Mouse (Mus musculus): Measurements from ENCODE around the gene Prdm2. TPM values are rescaled to one million over a fixed set of nuclear protein-coding genes. Genes with fewer than 3 reads are reported as not detected.
A peak's percentile ranks its signal among the peaks of the same experiment; 100 is the strongest.

Prdm2 gene
- total RNA-seq, 2 experiments from 2014 or later = 30.1 to 30.5 TPM

DNA sequence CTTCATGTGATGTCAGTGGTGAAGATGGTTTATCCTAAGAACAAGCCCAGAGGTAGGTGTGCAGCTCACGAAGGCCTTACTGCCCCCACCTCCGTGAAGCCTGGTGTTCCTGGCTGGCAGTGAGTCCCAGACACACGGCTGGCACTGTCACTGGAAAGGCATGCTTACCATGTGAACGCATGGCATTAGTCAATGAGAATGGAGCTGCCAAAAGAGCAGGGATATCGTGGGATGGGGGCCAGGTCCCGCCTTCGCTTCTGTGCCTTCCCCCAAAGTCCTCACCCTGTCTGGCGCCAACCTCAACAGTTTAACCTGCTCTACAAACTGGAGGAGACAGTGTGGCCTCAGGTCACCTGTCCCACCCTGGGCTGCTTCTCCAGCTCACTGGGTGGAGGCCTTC is 92.8 kb downstream of the Prdm2 start:
- intact Hi-C loops (cut with DNase I) = no loop called here
- DNase-seq (ENCODE audit: extremely low spot score in 1 of 2, low spot score in 2 of 2) = peak in 1 of 2 experiments; percentile 33

DNA sequence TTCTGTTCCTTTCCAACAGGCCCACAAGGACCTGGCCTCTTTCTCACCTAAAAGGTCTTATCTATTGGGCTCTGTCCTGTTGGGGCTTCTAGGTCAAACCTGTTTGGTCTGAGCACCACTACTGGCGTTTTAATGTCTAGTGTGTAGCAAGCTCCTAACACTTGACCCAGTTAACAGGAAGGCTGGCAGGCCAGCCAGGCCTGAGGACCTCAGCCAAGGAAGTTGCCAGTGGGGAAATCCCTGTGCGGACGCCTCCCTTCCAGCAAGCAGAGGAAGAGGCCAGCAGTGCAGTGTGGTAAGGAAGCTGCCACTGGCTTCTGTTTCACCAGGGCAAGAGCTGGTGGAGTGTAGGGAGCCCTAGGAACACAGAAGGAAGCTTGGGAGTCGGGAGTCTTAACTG is 94.0 kb downstream of the Prdm2 start:
- intact Hi-C loops (cut with DNase I) = no loop called here
- peak; percentile 46 to 54 for DNase-seq (ENCODE audit: extremely low spot score in 1 of 2, low spot score in 2 of 2)

DNA sequence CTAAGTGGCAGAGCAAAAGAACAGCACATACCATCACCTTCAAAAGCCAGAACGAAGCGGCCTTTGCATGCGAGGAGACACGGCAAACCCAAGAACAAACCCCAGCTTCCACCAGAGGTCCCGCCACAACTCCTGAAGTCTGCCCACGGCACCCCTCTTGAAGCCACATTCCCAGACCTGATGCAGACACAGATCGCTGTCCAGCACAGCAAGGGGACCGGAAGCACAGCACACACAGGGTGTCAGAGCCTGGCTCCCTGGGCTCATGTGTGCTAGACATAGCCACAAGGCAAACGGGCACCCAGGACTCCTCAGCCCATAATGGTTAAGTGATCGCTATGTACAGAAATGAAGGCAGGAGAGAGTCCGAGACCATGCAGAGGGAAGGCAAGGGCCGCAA is 96.9 kb downstream of the Prdm2 start:
- DNase-seq (ENCODE audit: extremely low spot score in 1 of 2, low spot score in 2 of 2) = no peak
- intact Hi-C loops (cut with DNase I) = no loop called here

DNA sequence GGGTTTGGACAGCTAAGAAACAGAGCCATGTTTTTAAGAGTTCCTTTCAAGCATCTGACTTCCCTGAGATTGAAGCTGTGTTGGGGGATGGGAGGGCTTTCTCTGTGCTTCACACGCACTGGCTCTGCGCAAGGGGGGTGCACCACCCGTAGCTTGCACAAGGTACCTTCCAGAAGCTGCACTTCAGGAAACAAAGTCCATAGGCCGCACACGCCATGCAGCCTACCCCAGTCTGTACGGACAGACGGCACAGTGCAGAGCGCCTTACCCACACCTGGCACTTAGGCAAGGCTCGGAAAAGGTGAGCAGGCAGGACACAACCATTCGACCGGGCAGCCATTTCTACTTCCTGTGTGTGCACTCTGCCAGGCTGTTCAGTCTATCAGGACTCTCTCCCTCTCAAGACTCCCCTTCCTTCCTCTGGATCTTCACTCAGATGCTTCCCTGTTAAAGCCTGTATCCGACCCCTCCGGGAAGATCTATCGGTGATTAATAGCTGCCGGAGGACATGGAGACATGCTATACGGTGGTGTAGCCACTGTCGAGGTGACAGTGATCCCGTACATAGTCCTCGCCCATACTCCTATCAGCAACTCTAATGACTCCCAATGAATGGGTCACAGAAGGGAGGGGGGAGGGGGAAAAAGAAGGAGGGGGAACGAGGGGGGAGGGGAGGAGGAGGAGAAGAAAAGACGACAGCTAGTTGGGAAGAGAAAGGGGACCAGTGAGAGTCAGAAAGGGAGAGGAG is 98.4 kb downstream of the Prdm2 start:
- no peak for DNase-seq (ENCODE audit: extremely low spot score in 1 of 2, low spot score in 2 of 2)
- intact Hi-C loops (cut with DNase I) = loop anchor here (5.0 kb wide), 1 partner anchor 123 kb away; no protein-coding TSS in a partner anchor

DNA sequence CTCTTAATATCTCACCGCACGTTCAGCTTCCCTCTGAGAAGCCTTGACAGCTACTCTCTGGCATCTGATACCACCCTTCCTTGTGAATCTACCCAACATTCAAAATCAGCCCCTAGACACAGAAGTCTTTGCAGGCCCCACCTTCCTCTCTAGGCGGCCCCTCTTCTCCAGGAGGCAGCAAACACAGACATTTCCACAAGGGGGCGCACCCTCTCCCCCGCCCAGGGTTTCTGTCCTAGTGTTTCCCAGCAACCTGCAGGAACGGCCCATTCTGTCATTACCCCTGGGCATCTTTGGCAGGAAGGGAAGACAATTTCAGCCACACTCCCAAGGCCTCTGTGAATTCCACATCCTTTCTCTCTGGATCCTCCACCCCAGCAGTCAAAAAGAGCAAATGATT is 99.8 kb downstream of the Prdm2 start:
- intact Hi-C loops (cut with DNase I) = loop anchor here (5.0 kb wide), 1 partner anchor 124 kb away; no protein-coding TSS in a partner anchor
- peak in 1 of 2 experiments; percentile 80 for DNase-seq (ENCODE audit: extremely low spot score in 1 of 2, low spot score in 2 of 2)

DNA sequence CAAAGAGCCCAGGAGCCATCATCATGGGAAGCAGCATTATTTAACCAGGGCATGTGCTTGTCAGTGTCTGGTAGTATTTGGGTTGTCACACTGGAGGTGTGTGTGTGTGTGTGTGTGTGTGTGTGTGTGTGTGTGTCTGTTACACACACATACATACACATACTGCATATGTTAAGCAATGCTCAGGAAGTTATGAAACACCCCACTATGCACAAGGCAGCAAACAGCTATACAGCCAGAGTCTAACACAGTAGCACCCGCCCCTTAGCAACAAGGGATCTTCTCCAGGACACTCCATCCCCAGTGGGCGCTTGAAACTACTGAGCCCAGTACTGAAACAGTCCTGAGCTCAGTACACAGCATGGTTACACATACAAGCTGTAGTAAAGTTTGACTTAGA is 100.4 kb downstream of the Prdm2 start:
- intact Hi-C loops (cut with DNase I) = loop anchor here (5.0 kb wide), 1 partner anchor 125 kb away; no protein-coding TSS in a partner anchor
- DNase-seq (ENCODE audit: extremely low spot score in 1 of 2, low spot score in 2 of 2) = no peak

DNA sequence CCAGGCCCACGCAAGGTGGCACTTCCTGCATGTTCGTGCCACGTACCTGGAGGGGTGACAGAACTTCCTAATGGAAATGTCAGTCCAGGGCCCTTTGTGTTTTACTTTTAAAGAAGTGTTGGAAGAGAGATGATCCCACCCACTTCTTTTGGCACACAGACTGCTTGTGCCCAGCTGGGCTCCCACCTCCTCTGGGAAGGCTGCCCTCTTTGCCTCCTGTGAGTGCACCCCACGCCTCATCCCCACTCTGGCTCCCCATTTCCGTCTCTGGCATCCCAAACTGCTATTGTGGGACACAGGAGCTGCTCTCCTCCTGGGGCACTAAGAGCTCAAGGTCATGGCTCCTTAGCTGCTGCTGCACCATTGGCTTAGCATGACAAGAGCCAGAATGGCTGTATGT is 100.9 kb downstream of the Prdm2 start:
- intact Hi-C loops (cut with DNase I) = loop anchor here (5.0 kb wide), 1 partner anchor 125 kb away; no protein-coding TSS in a partner anchor
- DNase-seq (ENCODE audit: extremely low spot score in 1 of 2, low spot score in 2 of 2) = no peak

DNA sequence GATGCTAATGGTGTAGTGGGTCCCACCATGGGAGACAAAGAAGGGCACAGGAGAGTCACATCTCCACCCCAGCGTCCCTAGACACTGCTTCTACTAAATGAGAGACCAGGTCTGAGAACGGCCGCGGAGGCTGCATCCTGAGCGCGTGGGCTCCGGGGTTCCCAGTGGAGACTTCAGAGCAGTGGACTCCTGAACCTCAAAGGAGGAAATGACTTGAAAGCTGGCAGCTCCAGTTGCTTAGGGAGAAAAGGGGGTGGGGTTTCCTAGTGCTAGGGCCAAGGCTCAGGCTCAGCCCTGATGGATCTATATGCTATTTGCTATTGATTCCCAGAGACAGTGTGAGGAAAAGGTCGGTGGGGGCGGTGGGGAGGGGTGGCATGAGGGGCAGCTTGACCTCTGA is 104.2 kb downstream of the Prdm2 start:
- intact Hi-C loops (cut with DNase I) = no loop called here
- no peak for DNase-seq (ENCODE audit: extremely low spot score in 1 of 2, low spot score in 2 of 2)

DNA sequence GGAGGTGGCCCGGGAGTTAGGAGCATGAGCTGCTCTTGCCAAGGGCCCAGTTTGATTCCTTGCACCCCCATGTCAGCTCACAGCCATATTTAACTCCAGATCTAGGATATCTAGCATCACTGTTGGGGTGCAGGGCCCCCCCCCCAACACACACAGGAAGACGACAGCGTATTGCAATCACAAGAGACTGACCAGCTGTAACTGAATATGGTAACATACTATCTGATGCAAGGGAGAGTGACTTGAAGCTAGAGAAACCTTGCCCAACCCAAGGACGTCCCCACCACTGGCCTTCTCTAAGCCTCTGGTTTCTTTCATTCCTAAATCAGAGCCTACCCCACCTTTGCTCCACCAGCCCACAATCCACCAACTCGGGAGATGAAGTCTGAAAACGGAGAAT is 105.8 kb downstream of the Prdm2 start:
- intact Hi-C loops (cut with DNase I) = no loop called here
- no peak for DNase-seq (ENCODE audit: extremely low spot score in 1 of 2, low spot score in 2 of 2)

DNA sequence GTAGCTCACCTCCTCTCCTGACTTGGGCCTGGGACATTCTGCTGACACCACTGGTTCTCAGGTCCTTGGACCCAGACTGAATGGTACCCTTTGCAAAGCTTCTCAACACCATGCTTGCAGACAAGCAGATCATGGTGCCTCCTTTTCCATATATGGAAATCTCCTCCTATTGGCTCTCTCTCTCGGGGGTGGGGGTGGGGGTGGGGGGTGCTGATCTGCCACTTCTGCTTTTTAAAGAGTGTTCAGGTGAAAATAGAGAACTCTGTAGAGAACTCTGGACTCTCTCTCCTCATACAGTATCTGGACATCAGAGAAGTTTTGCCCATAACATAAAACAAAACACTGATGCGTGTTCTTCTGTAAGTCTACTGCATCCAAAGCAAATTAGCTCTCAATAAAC is 106.2 kb downstream of the Prdm2 start:
- intact Hi-C loops (cut with DNase I) = no loop called here

DNA sequence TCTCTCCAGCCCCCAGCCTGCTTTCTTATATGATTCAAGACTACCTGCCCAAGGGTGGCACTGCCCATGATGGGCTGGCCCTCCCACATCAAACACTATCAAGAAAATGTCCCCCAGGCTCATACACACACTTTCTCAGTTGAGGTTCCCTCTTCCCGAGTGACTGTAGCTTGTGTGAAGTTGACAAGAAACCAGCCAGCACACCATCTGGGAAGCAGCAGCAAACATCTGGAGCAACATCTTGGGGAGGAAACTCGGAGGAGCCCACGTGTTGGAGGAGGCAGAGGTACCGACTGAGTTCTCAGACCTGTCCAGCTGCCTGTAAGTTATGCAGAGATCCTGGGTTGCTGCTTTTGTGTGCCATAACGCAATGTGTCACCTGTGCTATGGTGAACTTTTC is 108.1 kb downstream of the Prdm2 start:
- intact Hi-C loops (cut with DNase I) = no loop called here
- no peak for DNase-seq (ENCODE audit: extremely low spot score in 1 of 2, low spot score in 2 of 2)

More for the DNA sequence above, 106.2 kb downstream of the Prdm2 start:
- no peak for DNase-seq (ENCODE audit: extremely low spot score in 1 of 2, low spot score in 2 of 2)

DNA sequence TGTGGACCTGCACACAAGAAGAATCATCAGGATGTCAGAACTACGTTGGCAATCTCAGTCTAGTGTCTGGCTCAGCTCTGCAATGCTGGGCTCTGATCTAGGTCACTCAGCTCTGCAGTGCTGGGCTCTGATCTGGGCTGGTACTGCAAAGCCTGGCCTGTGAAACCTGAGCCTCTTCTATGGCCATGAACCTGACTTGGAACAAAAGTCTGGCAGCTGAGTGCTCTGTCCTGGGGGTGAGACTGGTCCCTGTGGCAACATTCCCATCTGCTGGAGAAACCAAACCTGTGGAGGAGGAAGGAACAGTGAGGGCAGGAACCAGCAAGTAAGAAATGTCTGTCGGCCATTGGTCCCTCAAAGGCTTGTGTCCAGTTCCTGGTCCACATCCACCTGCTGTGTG is 109.0 kb downstream of the Prdm2 start:
- no peak for DNase-seq (ENCODE audit: extremely low spot score in 1 of 2, low spot score in 2 of 2)
- intact Hi-C loops (cut with DNase I) = no loop called here

DNA sequence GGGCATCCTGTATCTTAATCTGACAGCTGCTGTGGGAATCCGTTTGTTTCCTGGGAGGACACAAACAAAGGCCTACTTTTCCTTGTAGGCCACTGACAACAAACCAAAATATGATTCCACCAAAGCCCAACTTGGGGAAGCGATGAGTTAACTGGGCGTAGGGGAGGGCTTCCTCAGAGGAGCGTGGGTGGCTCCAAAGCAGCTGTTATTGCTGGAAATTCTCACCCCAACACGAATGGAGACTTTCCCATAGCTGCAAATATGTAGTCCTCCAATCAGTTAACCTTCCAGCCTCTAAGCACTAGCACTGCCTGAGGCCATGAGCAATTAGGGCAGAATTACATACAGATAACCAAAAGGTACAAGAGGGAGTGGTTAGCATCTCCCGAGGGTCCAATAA is 112.6 kb downstream of the Prdm2 start:
- intact Hi-C loops (cut with DNase I) = no loop called here
- DNase-seq (ENCODE audit: extremely low spot score in 1 of 2, low spot score in 2 of 2) = no peak

DNA sequence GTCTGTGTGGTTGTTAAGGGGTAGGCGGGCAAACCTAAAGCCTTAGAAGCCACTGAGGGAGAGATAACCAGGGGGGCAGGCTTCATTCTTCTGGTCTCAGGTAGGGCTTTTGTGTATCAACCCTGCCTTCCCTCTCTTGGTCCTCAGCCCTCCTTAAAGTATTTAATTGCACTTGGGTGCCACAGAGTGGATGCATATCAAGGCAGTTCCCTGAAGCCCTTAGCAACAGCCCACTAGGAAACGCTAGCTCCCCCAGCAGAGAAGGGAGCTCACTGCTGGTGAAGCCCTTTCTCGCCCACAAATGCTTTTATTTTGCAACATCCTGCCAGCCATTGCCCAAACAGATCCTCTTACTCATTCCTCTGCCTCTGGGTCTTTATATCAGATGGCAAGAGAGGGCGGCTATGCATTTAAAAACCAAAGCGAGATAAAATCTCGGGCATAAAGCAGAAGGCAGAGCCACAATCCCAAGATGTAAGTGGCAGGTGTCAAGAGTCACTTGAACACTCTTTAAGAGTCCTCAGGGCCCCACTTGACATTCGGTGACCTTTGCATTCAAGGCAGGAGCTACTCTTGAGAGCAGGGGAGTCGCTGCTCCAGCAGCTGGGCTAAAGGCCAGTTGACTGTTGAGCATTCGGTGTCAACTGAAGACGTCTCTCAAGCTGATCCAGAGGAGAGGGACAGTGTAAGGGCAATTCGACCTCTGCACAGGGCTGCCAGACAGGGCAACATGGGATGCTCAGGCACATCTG is 113.3 kb downstream of the Prdm2 start:
- DNase-seq (ENCODE audit: extremely low spot score in 1 of 2, low spot score in 2 of 2) = no peak
- intact Hi-C loops (cut with DNase I) = no loop called here

DNA sequence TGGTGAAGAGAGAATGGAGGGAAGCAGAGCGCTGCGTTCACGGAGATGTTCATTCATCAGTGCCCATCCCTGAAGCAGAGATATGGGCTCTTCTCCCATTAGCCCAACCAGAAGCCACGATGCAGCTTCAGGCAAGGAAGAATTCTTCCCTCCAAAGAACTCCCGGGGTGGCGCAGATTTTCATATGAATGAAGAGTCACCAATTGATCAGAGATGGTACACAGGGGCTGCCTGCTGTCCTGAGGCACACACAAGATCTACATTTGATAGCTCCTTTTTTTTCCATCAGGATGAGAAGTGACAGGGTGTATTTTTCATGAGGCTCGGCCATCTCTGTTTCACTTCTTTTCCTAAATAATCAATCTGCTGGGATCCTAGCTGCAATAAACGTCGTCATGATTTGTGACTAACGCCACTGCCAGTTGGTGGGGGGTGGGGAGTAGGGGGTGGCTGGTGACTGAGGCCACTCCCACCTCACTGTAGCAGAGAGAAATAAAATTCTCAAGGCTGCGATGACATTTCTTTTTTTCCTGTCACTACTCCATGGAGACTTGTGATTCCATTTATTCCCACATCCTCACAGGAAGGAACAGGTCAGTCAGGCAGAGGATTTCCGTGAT is 120.6 kb downstream of the Prdm2 start:
- no peak for DNase-seq (ENCODE audit: extremely low spot score in 1 of 2, low spot score in 2 of 2)
- intact Hi-C loops (cut with DNase I) = no loop called here

DNA sequence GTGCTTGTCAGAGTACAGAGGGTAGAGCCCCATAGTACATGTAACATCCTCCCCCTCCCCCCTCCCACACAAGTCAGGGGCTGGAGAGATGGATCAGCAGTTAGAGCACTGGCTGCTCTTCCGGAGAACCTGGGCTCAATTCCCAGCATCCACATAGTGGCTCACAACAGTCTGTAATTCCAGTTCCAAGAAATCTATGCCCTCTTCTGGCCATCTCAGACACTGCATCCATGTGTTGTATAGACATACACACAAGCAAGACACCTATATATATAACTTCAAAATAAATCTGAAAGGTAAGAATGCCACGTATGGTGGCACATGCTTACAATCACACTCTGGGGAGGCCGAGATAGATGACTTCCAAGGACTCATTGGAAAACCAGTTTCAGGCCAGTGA is 122.2 kb downstream of the Prdm2 start:
- intact Hi-C loops (cut with DNase I) = no loop called here
- no peak for DNase-seq (ENCODE audit: extremely low spot score in 1 of 2, low spot score in 2 of 2)

DNA sequence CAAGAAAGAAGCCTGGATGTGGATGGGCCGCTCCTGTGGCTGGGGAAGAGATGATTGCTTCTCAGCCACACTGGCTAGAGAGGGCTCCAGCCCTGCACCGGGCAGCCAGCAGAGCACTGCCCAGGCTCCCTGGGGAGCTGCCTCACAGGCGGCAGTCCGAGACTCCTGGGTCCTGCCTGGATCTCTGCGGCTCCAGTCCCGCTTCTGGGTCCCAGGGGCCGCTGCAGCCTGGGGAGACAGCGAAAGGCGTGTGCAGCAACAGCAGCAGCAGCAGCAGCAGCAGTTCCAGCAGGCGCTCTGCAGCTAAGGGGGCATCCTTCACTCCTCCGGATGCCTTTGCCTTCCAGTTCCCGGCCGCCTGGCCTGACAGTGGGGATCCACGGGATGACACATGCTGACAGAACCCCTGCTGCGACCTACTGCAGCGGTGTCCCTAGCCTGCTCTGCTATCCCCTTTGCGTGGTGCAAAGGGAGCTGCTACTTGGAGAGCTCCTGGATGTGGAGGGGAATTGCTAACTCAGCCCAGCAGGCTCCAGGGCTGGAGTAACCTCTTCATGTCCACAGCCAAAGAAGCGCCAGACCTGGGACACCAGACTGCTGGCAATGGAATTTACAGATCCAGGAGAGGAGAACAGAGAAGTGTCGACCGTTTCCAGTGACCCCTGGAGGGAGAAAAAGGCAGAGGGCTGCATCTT is 138.6 kb downstream of the Prdm2 start:
- intact Hi-C loops (cut with DNase I) = no loop called here
- peak in 1 of 2 experiments; percentile 38 for DNase-seq (ENCODE audit: extremely low spot score in 1 of 2, low spot score in 2 of 2)

DNA sequence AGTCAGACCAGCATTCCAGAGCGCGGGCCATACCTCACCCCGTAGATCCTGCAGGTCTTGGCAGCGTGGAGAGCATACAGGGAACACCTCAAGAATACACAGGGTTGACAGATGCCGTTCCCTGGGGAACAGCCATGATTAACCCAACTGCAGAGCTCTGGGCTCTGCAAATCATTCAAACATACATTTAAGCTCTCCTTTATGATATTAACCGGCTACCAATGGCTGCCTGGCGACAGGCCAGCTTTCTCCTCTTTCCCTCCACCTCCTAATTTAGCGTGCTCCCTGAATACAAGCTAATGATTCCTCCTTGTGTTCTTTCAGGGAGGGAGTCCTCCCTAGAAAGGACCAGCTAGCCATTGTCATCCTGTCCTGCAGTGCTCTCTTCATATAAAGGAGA is 141.0 kb downstream of the Prdm2 start:
- DNase-seq (ENCODE audit: extremely low spot score in 1 of 2, low spot score in 2 of 2) = no peak
- intact Hi-C loops (cut with DNase I) = no loop called here

DNA sequence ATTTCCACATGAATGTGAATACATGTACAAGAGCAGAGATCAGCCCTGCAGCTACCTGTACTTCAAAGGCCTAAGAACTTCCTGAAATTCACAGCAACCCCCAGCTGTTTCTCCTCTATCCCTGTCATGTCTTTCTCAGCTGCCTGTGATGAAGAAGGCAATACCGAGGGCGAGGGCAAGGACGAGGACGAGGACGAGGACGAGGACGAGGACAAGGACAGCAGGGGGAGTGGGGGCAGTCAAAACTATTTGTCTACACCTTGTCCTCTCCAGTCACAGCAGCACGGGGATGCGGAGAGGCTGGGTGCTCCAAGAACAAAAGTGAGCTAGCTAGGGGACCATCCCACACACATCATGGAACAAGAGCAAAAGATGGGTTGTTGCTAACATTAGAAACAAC is 145.8 kb downstream of the Prdm2 start:
- intact Hi-C loops (cut with DNase I) = no loop called here
- DNase-seq (ENCODE audit: extremely low spot score in 1 of 2, low spot score in 2 of 2) = no peak

Data from left cerebral cortex, postnatal 10 days (tissue).